Mouse (Mus musculus): ENCODE measurements around the gene Rps25.
"Not testable (repeated sequence)": the region's sequence is repeated elsewhere in the genome, so short reads cannot be mapped to it uniquely, and the experiment has no call there.

The Rps25 gene

GRCm38 (mm10) chr9:44405011-44405410 lies 1.9 kb upstream of the Rps25 start:
- DNase-seq: peak; percentile 8

DNA sequence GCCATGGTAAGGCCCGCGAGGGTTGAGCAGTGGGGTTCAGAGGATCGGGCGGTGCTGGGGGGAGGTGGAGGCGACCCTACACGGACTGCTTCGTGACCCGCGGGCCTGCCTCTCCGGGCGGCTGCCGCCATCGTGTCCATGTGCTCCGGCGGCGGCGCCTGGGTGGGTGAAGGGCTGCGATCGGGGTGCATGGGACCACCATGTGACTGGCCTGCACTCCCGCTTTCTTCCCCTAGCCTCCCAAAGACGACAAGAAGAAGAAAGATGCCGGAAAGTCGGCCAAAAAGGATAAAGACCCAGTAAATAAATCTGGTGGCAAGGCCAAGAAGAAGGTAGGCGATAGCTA lies 786 bp downstream of the Rps25 start:
- DNase-seq: no peak

DNA sequence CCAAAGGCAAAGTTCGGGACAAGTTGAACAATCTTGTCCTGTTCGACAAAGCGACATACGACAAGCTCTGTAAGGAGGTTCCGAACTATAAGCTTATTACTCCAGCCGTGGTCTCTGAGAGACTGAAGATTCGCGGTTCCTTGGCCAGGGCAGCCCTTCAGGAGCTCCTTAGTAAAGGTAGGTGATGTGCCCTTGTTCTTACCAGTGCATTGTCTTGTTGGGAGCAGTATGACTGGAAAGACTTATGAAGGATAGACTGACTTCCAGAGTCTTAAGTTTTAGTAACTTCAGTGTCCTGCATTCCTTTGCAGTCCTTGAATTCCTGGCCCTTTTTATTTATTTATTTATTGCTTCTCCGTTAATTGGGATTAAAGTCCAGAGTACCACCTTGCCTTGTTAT lies 1.8 kb downstream of the Rps25 start:
- DNase-seq: not testable (repeated sequence)

DNA sequence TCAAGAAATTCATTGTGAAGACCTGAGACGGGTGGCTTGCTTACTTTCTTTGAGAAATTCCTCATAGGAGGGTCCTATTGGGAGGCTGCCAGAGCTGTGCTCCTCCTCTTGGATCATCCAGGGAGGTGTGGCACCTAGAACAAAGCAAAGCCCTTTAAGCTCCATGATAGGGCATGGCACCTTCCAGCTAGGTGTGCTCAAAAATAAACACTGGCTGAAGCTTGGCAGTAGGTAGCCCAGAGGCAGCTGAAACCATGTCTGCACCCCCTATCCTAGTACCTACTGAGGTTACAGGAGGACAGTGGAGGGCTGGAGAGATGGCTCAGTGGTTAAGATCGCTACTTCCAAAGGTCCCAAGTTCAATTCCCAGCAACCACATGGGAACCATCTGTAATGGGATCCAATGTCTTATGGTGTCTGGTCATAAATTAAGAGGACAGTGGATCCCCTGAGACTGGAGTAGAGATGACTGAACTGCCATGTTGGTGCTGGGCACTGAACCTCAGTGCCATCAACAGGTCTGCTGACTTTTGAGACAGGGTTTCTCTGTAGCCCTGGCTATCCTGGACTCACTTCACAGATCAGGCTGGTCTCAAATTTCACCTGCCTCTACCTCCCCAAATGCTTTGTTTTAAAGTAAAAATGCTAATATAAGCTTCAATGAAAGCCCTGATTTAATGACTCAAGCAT lies 3.9 kb downstream of the Rps25 start:
- peak; percentile 10 for DNase-seq

GRCm38 (mm10) chr9:44411601-44412130 lies 4.7 kb downstream of the Rps25 start:
- DNase-seq: no peak

DNA sequence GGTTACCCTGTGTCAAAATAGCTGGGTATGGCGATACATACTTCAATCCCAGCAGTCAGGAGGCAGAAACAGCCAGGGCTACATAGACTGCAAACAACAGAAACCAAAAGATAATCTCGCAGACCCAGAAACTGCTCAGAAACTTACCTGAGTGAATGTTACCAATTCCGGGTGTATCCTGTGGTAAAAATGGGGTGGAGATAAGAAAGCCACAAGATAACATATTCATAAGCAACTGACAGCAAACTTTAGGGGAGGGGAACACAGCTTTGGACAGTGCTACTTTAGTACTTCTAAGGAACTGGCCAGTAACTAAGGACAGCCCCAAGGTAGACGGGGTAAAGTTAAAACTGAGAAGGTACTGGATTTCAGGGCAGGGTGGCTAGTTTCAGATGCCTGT lies 5.4 kb downstream of the Rps25 start:
- DNase-seq: no peak

DNA sequence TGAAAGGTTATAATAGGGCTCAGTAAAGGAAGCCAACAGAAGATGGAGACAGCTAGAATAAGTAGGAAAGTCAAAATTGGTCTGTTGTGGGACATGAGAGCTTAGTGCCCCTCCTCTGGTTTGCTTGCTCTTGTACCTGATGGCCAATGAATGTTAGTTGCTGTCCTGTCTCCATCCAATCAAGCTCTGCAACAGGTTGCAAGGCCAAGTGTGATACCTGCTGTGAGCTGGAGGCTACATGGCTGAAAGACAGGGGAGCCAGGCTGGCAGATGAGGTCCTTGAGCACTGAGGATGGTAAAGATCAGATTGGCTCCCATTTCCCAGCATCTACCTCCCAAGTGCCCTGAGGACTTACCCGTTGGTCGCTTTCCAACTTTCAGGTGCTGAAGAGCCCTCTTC lies 5.8 kb downstream of the Rps25 start:
- no peak for DNase-seq

GRCm38 (mm10) chr9:44417156-44417891 lies 10.4 kb downstream of the Rps25 start:
- DNase-seq: peak; percentile 27

- DNase-seq: peak; percentile 96
Measured at GRCm38 (mm10) chr9:44417892-44418363, 11.0 kb downstream of the Rps25 start.

GRCm38 (mm10) chr9:44418519-44419385 lies 11.8 kb downstream of the Rps25 start, which contains the start of gene Ccdc84:
TSS of gene Ccdc84 (minus strand) at chr9:44418569.
- DNase-seq: no peak

- DNase-seq: not testable (repeated sequence)
Measured at GRCm38 (mm10) chr9:44419730-44420129, 12.8 kb downstream of the Rps25 start.

DNA sequence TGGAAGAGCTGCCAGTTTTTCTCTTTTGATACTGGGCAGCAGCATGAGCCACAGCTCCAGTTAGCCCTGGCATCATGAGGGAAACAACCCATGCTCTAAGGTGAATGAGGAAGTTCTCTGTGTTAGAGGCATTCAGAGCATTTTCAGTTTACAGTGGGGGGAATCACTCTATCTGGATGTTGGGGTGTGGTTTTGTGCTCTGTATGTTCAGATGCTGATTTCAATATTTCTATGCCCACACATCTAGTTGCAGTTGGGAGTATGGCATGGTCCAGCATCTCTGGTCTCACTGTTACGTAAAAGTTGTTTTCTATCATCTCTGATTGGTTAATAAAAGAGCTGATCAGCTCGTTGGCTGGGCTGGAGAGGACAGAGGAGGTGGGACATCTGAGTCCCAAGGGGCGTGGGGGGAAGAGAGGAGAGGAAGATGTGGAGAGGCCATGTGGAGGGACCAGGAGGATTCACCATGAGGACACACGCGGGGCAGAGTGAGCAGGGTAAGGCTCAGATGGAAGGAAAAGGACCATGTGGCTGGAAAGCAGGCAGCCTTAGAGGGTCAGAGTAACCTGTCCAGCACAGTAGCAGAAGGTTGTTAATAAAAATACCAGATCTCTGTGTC lies 13.4 kb downstream of the Rps25 start:
- DNase-seq: no peak

- no peak for DNase-seq
Measured at GRCm38 (mm10) chr9:44423576-44423975, 16.6 kb downstream of the Rps25 start.

DNA sequence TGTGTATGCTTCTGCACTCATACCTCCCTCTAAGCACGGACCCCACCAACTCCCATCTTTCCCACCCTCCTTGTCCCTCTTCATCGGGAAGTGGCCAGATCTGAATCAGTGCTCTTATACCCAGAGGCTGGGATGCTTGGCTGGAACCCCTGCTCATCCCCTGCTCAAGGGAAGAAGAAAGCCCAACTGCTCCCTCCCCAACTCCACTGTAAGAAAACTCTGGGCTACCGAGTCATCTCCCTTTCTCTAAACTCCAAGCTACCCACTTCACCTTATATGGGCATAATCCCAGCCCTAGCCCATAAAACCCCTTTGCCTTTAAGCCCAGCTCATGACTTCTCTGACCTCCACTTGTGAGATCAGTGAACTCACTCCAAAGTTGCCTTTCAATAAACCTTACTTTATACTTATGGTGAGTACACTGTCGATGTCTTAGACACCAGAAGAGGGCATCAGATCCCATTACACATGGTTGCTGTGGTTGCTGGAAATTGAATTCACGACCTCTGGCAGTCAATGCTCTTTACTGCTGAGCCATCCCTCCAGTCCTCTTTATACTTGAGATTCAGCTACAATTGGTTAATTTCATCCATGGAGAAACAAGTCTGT lies 25.7 kb downstream of the Rps25 start:
- DNase-seq: no peak

- no peak for DNase-seq
Measured at GRCm38 (mm10) chr9:44435747-44436146, 28.8 kb downstream of the Rps25 start.

- DNase-seq: no peak
Measured at GRCm38 (mm10) chr9:44440961-44441360, 34.0 kb downstream of the Rps25 start, which contains the start of gene Foxr1. TSS of gene Foxr1 (minus strand) at chr9:44441136.

- not testable (repeated sequence) for DNase-seq
Measured at GRCm38 (mm10) chr9:44444402-44445025, 37.6 kb downstream of the Rps25 start.

DNA sequence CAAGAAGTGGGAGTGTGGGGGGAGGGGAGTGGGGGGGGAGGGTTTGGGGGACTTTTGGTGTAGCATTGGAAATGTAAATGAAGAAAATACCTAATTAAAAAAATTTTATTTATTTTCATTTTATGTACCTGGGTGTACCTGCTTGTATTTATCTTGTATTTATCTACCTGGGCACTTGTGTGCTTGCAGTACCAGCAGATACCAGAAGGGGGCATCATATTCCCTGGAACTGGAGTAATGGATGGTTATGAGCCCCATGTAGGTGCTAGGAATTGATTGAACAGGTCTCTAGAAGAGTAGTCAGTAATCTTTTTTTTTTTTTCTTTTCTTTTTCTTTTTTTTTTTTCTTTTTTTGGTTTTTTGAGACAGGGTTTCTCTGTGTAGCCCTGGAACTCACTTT lies 43.4 kb downstream of the Rps25 start:
- peak; percentile 34 for DNase-seq

GRCm38 (mm10) chr9:44454132-44454890 lies 47.4 kb downstream of the Rps25 start:
- DNase-seq: peak; percentile 80

DNA sequence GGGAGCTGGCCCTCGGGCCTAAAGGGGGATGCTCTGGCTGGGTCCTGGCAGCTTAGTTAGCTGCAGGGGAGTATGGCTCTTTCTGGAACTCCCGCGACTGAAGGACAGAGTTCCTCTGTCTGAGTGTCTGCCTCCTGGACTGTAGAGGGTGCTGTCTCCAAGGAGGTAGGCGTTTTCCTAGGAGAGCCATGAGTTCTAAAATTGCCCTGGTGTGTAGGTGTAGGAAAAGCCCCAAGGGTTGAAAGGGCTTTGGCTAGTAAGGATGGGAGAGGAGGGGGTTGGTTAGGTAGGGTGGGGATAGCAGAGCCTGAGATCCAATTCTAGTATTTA lies 47.9 kb downstream of the Rps25 start, which contains the start of gene Upk2:
Upk2 (minus strand) TSS at position 86 of the 330 bp plus-strand sequence.
- DNase-seq: no peak

Measured in kidney, adult 9 months (tissue).